Mouse (Mus musculus) A20 (cell line): ENCODE measurements around the gene S1pr2.

Experiments used
- DNase-seq: peaks from one replicate; pipeline ENCODE4 v3.0.0-alpha.2; 2011; ENCODE audit warnings: low read depth, low spot score

S1pr2 gene

GRCm38 (mm10) chr9:20972141-20972992 lies 4.2 kb downstream of the S1pr2 start:
- peak; percentile 76 for DNase-seq

- DNase-seq = peak; percentile 59
Measured at GRCm38 (mm10) chr9:20971751-20972140, 4.8 kb downstream of the S1pr2 start.

GRCm38 (mm10) chr9:20966747-20967146 lies 9.8 kb downstream of the S1pr2 start:
- DNase-seq = no peak

GRCm38 (mm10) chr9:20966008-20966407 lies 10.6 kb downstream of the S1pr2 start:
- no peak for DNase-seq

GRCm38 (mm10) chr9:20965606-20966005 lies 11.0 kb downstream of the S1pr2 start:
- DNase-seq = no peak

GRCm38 (mm10) chr9:20961557-20961956 lies 15.0 kb downstream of the S1pr2 start:
- DNase-seq = no peak

- no peak for DNase-seq
Measured at GRCm38 (mm10) chr9:20959430-20959938, 17.1 kb downstream of the S1pr2 start, which contains the start of gene Dnmt1. Gene Dnmt1, minus strand, starts transcription at chr9:20959888.

- no peak for DNase-seq
Measured at GRCm38 (mm10) chr9:20956989-20957388, 19.6 kb downstream of the S1pr2 start.

GRCm38 (mm10) chr9:20952520-20953227 lies 23.9 kb downstream of the S1pr2 start:
- DNase-seq = peak; percentile 99

GRCm38 (mm10) chr9:20951966-20952519 lies 24.5 kb downstream of the S1pr2 start:
- DNase-seq = no peak

- DNase-seq = no peak
Measured at GRCm38 (mm10) chr9:20951441-20951840, 25.1 kb downstream of the S1pr2 start.

- DNase-seq = no peak
Measured at GRCm38 (mm10) chr9:20950419-20950818, 26.2 kb downstream of the S1pr2 start.

GRCm38 (mm10) chr9:20946066-20946880 lies 30.3 kb downstream of the S1pr2 start:
- no peak for DNase-seq

- DNase-seq = no peak
Measured at GRCm38 (mm10) chr9:20944697-20945370, 31.7 kb downstream of the S1pr2 start.

GRCm38 (mm10) chr9:20943911-20944310 lies 32.7 kb downstream of the S1pr2 start:
- no peak for DNase-seq

GRCm38 (mm10) chr9:20943396-20943795 lies 33.2 kb downstream of the S1pr2 start:
- DNase-seq = no peak

- no peak for DNase-seq
Measured at GRCm38 (mm10) chr9:20923258-20923657, 53.3 kb downstream of the S1pr2 start.

- peak; percentile 49 for DNase-seq
Measured at GRCm38 (mm10) chr9:20916160-20916559, 60.4 kb downstream of the S1pr2 start.
